Mouse (Mus musculus): ENCODE measurements around the gene Igsf6. TPM values are rescaled to one million over a fixed set of nuclear protein-coding genes. Genes with fewer than 3 reads are reported as not detected.

Gene Igsf6
- total and polyA plus RNA-seq, 3 experiments = 0.76 to 1.5 (median 0.98) TPM

DNA sequence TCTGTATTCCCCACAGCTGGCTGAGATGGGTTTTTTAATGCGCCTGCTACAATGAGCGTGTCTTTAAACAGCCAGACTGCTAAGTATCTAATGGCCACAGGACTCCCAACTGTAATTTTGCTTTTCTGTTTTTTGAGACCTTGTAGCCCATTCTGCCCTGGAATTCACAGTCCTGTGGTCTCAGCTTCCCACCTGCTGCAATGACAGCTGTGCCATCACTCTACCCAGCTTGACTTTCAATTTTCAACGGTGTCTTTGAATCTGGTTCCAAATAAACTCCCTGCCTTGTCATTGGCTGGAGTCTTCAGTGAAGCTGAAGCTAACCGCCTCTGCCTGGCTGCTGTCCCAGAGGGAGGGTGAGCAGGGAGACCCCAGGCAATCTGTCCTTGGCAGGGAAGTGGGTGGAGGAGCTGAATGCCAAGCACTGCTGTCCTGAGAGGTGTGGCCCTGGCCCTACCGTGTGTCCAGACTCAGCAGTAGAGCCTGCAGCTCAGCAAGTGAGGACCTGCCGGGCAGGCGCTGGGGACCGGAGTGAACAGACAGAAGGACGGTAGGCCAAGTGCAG, 8.7 kb upstream of the Igsf6 start:
- Histone ChIP-seq H3K79me2 (replicated peaks; ENCODE audit: control insufficient read depth, insufficient read depth, low read length) (no peaks in the 10 kb centered on the region), H3K9ac (ENCODE audit: low read depth, low read length) (no peak overlapping the region), H3K4me3 (no peak overlapping the region), H3K27ac (no peak overlapping the region), H3K4me1 (ENCODE audit: control insufficient read depth, insufficient read depth, low read length) (no peaks in the 10 kb centered on the region; the same call in 1 of the 2 replicates), H3K36me3 (ENCODE audit: control insufficient read depth, insufficient read depth, low read length) (no peaks in the 10 kb centered on the region), H3K27me3 (ENCODE audit: control insufficient read depth, insufficient read depth, low read length) (no peaks in the 10 kb centered on the region)
- DNase-seq = no peak
- 73% methylated on average over 9 of the region's 9 CpGs for WGBS
- intact Hi-C loops (cut with DNase I) = no loop called here
- no peak for TF ChIP-seq POLR2A (IDR thresholded peaks at IDR 0.05; ENCODE audit: insufficient read depth, low read depth, low read length)
- TF ChIP-seq EP300 (IDR thresholded peaks at IDR 0.05; ENCODE audit: insufficient read depth, low read depth, low read length) = no peak
- no peak for TF ChIP-seq CTCF (IDR thresholded peaks at IDR 0.05)

- intact Hi-C loops (cut with DNase I) = no loop called here
- no peaks in the 10 kb centered on the region; the same call in 1 of the 2 replicates for H3K4me1 ChIP-seq (ENCODE audit: control insufficient read depth, insufficient read depth, low read length)
- DNase-seq = no peak
- H3K27ac ChIP-seq = no peak overlapping the region
- no peak overlapping the region for H3K9ac ChIP-seq (ENCODE audit: low read depth, low read length)
- 71% methylated on average over 2 of the region's 2 CpGs for WGBS
- H3K79me2 ChIP-seq (replicated peaks; ENCODE audit: control insufficient read depth, insufficient read depth, low read length) = no peaks in the 10 kb centered on the region
- no peaks in the 10 kb centered on the region for H3K27me3 ChIP-seq (ENCODE audit: control insufficient read depth, insufficient read depth, low read length)
- no peak overlapping the region for H3K4me3 ChIP-seq
- no peaks in the 10 kb centered on the region for H3K36me3 ChIP-seq (ENCODE audit: control insufficient read depth, insufficient read depth, low read length)
- TF ChIP-seq POLR2A (IDR thresholded peaks at IDR 0.05; ENCODE audit: insufficient read depth, low read depth, low read length) (no peak), EP300 (IDR thresholded peaks at IDR 0.05; ENCODE audit: insufficient read depth, low read depth, low read length) (no peak), CTCF (IDR thresholded peaks at IDR 0.05) (no peak)
These were observed 7.4 kb upstream of the Igsf6 start for GRCm38 (mm10) chr7:121081816-121082215.

GRCm38 (mm10) chr7:121081350-121081749, 7.0 kb upstream of the Igsf6 start, which contains the start of gene Otoa:
Otoa (plus strand) TSS chr7:121081650.
- no peaks in the 10 kb centered on the region; the same call in 1 of the 2 replicates for H3K4me1 ChIP-seq (ENCODE audit: control insufficient read depth, insufficient read depth, low read length)
- no peak within 1 kb of the TSS for H3K4me3 ChIP-seq
- intact Hi-C loops (cut with DNase I) = no loop called here
- H3K9ac ChIP-seq (ENCODE audit: low read depth, low read length) = no peak within 1 kb of the TSS
- H3K79me2 ChIP-seq (replicated peaks; ENCODE audit: control insufficient read depth, insufficient read depth, low read length) = no peaks in the 10 kb centered on the region
- 90% methylated on average over 4 of the region's 4 CpGs for WGBS
- H3K27me3 ChIP-seq (ENCODE audit: control insufficient read depth, insufficient read depth, low read length) = no peaks in the 10 kb centered on the region
- H3K36me3 ChIP-seq (ENCODE audit: control insufficient read depth, insufficient read depth, low read length) = no peaks in the 10 kb centered on the region
- TF ChIP-seq POLR2A (IDR thresholded peaks at IDR 0.05; ENCODE audit: insufficient read depth, low read depth, low read length) (no peak), CTCF (IDR thresholded peaks at IDR 0.05) (no peak), EP300 (IDR thresholded peaks at IDR 0.05; ENCODE audit: insufficient read depth, low read depth, low read length) (no peak)
- no peak within 1 kb of the TSS for H3K27ac ChIP-seq
- DNase-seq = no peak

GRCm38 (mm10) chr7:121077829-121078228, 3.5 kb upstream of the Igsf6 start:
- Histone ChIP-seq H3K36me3 (ENCODE audit: control insufficient read depth, insufficient read depth, low read length) (peaks cover 10% of the 10 kb centered on the region), H3K27ac (no peak overlapping the region), H3K27me3 (ENCODE audit: control insufficient read depth, insufficient read depth, low read length) (no peaks in the 10 kb centered on the region), H3K4me3 (no peak overlapping the region), H3K4me1 (ENCODE audit: control insufficient read depth, insufficient read depth, low read length) (peaks cover 21% of the 10 kb centered on the region), H3K9ac (ENCODE audit: low read depth, low read length) (no peak overlapping the region), H3K79me2 (replicated peaks; ENCODE audit: control insufficient read depth, insufficient read depth, low read length) (no peaks in the 10 kb centered on the region)
- intact Hi-C loops (cut with DNase I) = loop anchor here (1.0 to 10.0 kb wide), 3 partner anchors 42 to 567 kb away; no protein-coding TSS in a partner anchor
- DNase-seq = peak; percentile 46 to 62
- TF ChIP-seq POLR2A (IDR thresholded peaks at IDR 0.05; ENCODE audit: insufficient read depth, low read depth, low read length) = no peak
- peak; percentile 88 for TF ChIP-seq CTCF (IDR thresholded peaks at IDR 0.05)
- 0 out of 2 replicates have a peak, but pooled peaks have one; percentile 18 for TF ChIP-seq EP300 (IDR thresholded peaks at IDR 0.05; ENCODE audit: insufficient read depth, low read depth, low read length)
- 15% methylated on average over 5 of the region's 5 CpGs for WGBS

GRCm38 (mm10) chr7:121077311-121077710, 2.9 kb upstream of the Igsf6 start:
- Histone ChIP-seq H3K36me3 (ENCODE audit: control insufficient read depth, insufficient read depth, low read length) (peaks cover 11% of the 10 kb centered on the region), H3K4me1 (ENCODE audit: control insufficient read depth, insufficient read depth, low read length) (peaks cover 21% of the 10 kb centered on the region), H3K27me3 (ENCODE audit: control insufficient read depth, insufficient read depth, low read length) (no peaks in the 10 kb centered on the region), H3K9ac (ENCODE audit: low read depth, low read length) (no peak overlapping the region), H3K4me3 (no peak overlapping the region), H3K79me2 (replicated peaks; ENCODE audit: control insufficient read depth, insufficient read depth, low read length) (no peaks in the 10 kb centered on the region), H3K27ac (no peak overlapping the region)
- WGBS = 94% methylated on average over 6 of the region's 6 CpGs
- TF ChIP-seq EP300 (IDR thresholded peaks at IDR 0.05; ENCODE audit: insufficient read depth, low read depth, low read length) (no peak), POLR2A (IDR thresholded peaks at IDR 0.05; ENCODE audit: insufficient read depth, low read depth, low read length) (no peak), CTCF (IDR thresholded peaks at IDR 0.05) (no peak)
- DNase-seq = no peak
- intact Hi-C loops (cut with DNase I) = loop anchor here (5.0 to 10.0 kb wide), 2 partner anchors 145 to 567 kb away; no protein-coding TSS in a partner anchor

DNA sequence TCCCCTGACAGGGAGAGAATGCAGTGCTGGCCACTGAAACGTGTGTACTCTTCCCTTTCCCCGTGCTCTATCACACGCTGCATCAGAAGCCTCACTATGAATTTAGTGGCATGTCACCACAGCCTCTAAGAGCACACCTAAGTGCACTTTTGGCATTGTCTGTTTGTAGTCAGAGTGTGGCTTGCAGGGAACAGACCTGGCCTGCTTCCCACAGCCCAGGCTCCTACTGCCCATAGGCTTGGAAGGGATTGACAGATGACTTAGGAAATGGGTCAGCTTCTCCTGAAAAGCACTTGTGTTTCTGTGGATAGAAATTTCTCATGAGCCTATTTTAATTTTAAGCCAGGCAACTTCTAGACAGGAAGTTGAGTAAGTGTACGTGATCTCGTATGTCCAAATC, 1.0 kb upstream of the Igsf6 start:
- TF ChIP-seq EP300 (IDR thresholded peaks at IDR 0.05; ENCODE audit: insufficient read depth, low read depth, low read length) (no peak), POLR2A (IDR thresholded peaks at IDR 0.05; ENCODE audit: insufficient read depth, low read depth, low read length) (no peak), CTCF (IDR thresholded peaks at IDR 0.05) (no peak)
- intact Hi-C loops (cut with DNase I) = loop anchor here (5.0 to 10.0 kb wide), 2 partner anchors 143 to 569 kb away; no protein-coding TSS in a partner anchor
- 31% methylated on average over 5 of the region's 5 CpGs for WGBS
- no peaks in the 10 kb centered on the region for H3K27me3 ChIP-seq (ENCODE audit: control insufficient read depth, insufficient read depth, low read length)
- no peak for DNase-seq
- no peak overlapping the region for H3K9ac ChIP-seq (ENCODE audit: low read depth, low read length)
- peak overlapping the region; percentile 78 for H3K27ac ChIP-seq
- peaks cover 11% of the 10 kb centered on the region for H3K36me3 ChIP-seq (ENCODE audit: control insufficient read depth, insufficient read depth, low read length)
- H3K79me2 ChIP-seq (replicated peaks; ENCODE audit: control insufficient read depth, insufficient read depth, low read length) = no peaks in the 10 kb centered on the region
- H3K4me1 ChIP-seq (ENCODE audit: control insufficient read depth, insufficient read depth, low read length) = peaks cover 24% of the 10 kb centered on the region
- no peak overlapping the region for H3K4me3 ChIP-seq

Measured in heart, adult 2 months (tissue).